Mouse (Mus musculus): ENCODE results near the gene Tbcc.
A peak's percentile ranks its signal among the peaks of the same experiment; 100 is the strongest.

Gene Tbcc

DNA sequence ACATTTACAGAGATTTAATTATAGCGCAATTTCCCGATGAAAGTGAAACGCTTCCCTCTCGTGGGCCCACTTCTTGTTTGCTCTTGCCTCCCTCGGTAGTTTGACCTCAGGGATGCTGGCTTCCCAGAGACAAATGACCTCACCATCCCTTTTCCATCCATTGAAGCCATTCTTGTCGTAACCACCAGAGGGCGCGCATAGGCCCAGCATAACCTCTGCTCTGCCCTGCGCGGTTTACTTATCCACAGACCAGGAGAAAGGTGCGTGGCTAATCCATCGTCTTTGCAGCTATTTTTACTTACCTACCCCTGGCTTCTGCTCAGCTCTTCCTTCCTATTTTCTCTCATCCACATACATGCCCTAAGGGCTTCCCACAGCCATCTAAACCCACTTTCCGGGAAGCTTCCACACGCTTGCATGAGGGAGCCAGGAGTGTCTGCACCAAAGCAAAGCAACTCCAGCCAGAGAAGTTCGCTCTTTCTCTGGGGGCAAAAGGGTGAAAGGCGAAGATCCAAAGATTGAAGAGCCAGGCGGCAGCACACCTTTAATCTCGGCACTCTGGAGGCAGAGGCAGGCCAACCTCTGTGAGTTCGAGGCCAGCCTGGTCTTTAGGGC, 13.5 kb downstream of the Tbcc start:
- DNase-seq (ENCODE audit: low read depth, low spot score) = peak; percentile 69

DNA sequence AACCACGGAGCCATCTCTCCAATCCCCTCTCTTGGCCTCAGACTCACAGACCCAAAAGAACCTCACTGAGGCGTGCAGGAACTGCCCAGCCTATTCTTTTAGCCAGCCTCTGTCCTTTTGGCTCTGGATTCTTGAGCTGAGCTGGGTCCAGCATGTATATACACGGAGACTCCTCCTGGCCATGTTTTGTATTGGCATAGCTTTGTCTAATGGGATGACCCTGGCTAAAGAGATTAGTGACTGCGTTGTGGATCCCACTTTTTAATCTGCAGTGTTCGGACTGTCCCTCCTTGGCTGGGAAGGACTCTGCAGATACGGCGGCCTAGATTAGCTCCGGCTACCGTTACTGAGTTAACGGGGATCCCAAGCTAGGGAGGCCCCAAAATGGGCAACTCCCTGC, 19.7 kb downstream of the Tbcc start, which contains the start of gene Prph2:
Prph2 (plus strand) TSS at position 274 of the 400 bp plus-strand sequence.
- DNase-seq (ENCODE audit: low read depth, low spot score) = no peak

DNA sequence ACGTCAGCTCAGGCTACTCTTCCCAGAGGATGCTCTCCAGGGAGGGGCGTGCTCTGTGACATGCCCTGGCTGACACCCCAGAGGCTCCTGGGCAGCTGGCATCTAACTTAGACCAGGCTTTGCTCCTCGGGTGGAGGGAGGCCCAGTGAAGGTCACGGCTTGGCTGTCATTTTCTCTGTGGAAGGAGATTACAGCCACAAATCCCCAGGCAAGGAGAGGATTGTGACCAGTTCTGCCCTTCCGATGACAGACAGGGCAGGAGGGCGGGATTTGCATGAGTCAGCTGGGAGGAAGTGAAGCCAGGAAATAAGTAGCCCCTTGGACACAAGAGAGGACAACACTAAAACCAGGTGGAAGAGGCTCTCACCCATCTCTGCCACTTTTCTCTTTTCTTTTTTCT, 21.8 kb downstream of the Tbcc start:
- no peak for DNase-seq (ENCODE audit: low read depth, low spot score)

DNA sequence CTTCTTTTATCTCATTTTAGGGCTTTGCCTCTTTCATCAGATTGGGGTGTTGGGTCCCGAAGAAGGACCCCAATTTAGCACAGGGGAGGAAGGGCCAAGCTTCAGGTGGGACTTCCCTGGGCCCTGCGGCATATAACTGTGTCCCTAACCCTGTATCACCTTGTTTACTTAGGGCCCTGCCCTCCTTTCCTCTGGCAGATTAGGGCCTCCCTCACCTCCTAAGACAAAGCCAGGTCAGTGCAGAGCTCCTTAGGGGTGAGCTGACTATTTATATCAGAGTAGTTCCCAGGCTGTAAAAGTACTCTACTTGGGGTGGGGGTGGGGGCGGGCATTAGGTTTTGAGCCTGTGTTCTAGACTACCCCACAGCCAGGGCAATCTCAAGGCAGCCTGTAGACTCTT, 24.6 kb downstream of the Tbcc start:
- DNase-seq (ENCODE audit: low read depth, low spot score) = no peak

DNA sequence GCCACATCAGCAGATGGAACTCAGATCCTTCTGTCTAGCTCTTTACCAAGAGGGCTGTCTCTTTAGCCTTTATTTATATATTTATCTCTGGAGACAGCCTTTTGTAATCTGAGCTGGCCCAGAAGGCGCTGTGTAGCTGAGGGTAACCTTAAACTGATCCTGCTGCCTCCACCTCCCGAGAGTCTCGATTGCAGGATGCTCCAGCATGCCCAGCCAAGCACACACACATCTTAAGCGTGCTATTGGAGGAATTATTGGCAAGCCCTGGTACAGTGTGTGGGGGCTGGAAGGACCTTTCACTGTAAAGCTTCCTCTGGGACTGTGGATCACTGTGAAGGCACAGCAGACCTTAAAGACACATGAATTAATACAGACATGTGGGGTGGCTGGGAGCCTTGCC, 28.5 kb downstream of the Tbcc start:
- DNase-seq (ENCODE audit: low read depth, low spot score) = peak; percentile 4

DNA sequence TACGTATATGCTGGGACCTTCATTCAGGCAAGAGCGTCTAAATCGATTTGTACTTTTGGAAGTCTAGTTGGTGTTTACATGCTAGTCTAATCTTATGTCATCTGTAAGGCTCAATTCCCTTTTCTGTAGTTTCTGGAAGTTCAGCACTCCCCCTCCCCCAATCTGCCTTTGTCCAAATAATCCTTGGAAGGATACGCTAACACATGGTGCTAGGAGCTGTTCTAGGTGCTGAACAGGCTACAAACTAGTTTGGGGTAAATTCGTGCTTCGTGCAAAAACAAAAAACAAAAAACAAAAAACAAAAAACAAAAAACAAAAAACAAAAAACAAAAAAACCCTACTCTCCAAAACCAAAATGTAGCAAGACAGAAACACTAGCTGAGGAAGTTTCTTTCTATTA, 30.4 kb downstream of the Tbcc start:
- DNase-seq (ENCODE audit: low read depth, low spot score) = peak; percentile 37

DNA sequence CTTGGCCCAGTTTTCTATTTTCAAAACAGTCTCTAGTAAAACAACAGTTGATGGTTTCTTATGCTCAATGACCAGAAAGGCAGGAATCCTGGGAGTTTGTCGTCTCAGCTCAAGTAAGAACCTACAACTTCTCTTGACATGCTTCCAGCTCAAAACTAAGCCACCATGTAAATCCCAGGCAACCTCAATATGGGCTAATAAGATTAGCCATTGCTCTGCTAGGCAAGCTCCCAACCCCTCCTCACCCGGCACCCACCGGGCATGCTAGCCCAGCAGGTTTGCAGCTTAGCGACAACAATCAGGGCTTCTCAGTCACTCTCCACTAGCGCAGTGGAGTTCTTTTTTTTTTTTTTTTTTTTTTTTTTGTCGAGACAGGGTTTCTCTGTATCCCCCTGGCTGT, 35.7 kb downstream of the Tbcc start:
- DNase-seq (ENCODE audit: low read depth, low spot score) = no peak

DNA sequence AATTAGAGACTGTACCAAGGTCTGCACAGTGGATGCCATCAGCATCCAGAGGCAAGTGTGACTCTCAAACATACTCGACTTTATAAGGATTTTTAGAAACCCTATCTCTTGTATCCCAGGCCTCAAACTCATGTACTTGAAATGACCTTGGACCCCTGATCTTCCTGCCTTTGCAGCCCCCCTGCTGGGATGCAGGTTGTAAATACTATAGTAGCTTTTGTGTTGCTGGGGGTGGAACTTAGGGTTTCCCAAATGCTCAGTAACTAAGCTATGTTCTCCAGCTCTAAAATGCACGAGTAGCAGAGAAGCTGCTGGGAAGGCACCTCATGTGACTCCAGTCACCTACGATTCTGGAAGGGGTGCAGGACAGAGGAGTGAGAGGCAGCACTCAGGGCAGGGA, 36.5 kb downstream of the Tbcc start:
- no peak for DNase-seq (ENCODE audit: low read depth, low spot score)

DNA sequence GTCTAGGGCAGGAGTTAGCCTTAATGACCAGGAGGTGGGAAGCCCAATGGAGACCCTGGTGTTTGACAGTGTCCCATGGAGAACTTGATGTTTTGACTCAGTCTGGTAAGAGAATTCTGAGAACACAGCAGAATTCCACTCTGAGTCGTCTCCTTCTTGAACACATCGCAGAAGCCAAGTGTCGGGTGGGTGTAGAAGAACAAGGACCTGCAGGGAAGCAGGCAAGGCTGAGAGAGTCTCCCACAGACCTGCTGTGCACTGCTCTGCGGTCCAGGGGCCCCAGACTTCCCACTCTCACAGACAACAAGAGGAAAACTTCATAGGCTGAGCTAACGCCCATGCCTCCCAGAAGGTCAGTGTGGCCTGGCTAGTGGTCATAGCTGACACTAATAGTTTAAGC, 37.3 kb downstream of the Tbcc start:
- no peak for DNase-seq (ENCODE audit: low read depth, low spot score)

DNA sequence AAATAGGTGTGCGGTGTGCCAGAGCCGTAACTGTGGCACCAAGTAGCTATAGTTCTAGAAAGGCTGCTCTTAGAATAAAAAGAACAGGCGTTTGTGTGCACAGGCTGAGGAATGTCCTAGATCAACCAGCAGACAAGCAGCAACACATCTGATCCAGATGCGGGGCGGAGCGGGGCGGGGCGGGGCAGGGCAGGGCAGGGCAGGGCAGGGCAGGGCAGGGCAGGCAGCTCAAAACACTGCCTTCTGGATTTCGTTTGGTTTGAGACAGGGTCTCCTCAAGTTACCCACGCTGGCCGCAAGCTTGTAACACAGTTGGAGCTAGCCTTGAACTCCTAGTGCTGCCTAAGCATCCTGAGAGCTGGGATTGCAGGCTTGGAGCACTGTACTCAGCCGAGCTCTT, 38.8 kb downstream of the Tbcc start:
- DNase-seq (ENCODE audit: low read depth, low spot score) = no peak

DNA sequence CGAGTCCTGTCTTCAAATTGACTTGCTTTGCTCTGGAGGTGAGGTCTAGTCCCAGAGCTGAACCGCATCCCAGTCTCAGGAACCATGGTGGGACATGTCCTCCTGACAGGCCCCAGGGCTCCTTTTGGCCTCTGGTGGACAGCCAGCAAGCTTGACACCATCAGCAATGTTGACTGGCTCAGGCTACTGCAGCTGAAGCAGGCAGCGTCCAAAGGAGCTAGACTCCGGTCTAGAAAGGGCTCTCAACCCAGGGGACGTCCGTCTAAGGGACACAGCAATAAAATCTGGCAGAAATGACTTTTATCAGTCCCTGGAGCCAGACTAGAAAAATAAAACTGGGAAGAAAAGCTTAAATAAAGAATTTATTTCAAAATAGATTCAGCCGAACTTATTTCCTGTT, 39.4 kb downstream of the Tbcc start:
- DNase-seq (ENCODE audit: low read depth, low spot score) = no peak

DNA sequence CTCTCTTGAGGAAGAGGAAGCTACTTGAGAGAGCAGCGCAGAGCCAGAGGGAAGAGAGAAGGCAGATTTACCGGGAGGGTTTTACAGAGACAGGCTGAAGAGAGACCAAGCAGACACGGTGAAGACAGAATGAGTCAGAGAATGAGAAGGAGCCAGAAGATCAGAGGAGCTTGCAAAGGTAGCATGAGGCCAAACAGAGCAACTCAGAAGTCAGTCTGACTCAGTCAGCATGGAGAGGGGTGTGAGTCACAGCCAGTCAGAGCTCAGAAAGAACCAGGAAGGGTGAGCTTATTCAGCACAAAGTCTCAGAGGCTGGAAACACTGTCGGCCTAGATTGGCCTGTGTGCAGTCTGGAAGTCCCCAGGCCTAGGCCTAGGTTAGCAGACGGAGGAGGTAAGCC, 42.5 kb downstream of the Tbcc start:
- DNase-seq (ENCODE audit: low read depth, low spot score) = no peak

DNA sequence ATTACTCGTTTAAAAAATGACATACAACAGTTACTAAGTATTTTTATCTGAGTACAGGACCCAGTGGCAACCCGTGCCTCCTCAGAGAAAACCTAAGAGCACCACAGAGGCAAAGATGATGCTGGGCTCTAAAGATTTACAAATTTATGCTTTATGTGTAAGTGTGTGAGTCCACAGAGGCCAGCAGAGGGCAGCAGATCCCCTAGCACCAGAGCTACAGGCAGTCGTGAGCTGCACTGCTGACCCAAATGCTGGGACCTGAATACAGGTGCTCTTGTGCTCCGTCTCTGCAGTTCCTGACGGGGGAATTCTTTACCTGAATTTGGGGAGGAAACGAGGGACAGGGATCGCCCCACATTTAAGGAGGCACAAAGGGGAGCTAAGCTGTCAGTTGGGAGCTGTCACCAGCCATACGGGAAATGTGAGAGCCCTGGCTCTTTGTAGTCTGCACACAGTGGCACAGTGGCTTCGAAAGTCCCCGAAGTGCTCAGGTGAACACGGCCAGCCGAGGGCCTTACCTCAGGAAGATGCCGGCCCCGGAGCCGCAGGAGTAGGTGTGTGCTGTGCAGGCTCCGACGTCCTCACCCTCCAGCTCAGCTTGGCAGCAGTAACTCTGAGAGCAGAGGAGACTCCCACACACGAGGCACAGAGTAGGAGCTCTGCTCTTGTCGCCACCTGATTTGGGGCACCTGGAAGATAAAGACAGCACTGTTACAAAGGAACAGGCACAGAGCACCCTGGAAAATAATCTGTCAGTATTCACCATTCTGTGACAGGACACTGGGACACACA, 43.3 kb downstream of the Tbcc start:
- DNase-seq (ENCODE audit: low read depth, low spot score) = peak; percentile 39

DNA sequence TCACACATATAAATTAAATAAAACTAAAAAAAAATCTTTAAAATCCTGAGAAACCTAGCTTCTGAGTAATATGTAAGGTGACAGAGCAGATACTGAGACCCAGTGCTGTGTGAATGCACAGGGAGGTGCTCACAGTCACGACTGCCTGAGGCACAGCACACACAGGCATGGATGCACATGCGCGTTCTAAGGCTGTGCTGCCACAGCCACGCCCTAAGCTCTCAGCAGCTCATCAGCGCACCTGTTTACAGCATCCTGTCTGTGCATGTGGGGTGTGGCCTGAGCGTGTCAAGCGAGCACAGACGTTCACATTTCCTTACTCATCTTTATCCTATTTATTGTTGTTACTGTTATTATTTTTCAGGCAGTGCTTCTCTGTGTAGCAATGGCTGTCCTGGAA, 50.0 kb downstream of the Tbcc start:
- no peak for DNase-seq (ENCODE audit: low read depth, low spot score)

Measured in embryo, embryonic 11.5 days (tissue).